Mouse (Mus musculus): ENCODE measurements around the gene Gm38655. TPM values are rescaled to one million over a fixed set of nuclear protein-coding genes. Genes with fewer than 3 reads are reported as not detected.

Gm38655 gene
- total RNA-seq (2023) = not detected

DNA sequence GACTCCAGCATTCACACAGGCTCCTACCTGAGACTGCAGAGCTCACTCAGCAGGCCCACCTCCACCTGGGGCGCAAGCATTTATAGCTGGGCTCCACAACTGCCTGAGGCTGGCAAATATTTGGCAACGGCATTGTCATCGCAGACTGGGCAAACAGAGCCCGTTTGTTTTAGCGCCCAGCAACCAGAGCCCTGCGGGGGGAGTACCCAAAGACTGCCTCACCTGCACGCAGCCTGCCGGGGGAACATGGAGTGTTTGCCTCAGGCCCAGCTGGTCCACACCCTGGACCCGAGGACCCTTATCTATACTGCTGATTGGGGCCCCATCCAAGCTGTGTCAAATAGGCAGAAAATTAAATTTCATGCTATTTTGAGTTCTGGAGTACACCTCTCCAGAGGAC, at the start of gene Gm38655:
Gene Gm38655, minus strand, starts transcription at position 61 of the 400 bp plus-strand sequence.

DNA sequence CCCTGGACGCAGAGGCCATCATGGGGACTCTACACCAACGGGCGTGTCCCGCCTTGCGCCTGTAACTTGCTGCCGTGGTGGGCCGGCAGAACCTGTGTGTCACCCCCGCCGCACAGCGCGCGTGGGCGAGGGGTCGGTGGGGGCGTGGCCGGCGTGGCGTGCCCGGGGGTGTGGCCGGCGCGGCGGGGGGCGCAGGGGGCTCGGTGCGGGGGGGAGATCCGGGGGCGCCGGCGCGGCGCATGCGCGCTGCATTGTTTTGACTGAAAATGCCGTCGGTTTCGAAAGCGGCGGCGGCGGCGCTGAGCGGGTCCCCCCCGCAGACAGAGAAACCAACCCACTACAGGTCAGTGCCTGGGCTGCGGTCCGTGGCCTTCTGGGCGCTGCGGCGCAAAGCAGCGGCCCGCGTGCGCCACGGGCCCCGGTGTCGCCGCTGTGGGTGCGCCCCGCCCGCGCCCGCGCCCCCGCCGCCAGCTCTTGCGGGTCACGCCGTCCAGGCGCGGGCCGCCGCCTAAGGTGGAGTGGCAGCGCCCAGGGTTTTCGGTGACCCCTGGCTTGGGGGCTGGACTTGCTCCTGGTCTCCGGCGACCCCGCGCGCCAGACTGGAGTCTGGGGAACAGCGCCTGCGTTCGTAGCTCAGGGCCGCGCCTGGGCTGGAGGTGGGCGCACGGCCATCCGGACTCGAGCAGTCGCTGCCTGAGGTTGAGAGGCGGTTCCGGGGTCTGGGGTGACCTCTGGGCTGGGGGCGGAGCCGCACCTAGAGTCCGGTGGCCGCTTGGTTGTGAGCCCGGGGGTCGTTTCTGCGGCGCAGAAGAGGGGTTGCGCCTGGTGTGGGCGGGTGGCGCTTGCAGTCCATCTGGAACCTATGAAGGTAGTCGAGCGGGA, 13.1 kb upstream of the Gm38655 start, which contains the start of gene Unkl:
Gene Unkl, plus strand, starts transcription at position 248 of the 882 bp plus-strand sequence.

DNA sequence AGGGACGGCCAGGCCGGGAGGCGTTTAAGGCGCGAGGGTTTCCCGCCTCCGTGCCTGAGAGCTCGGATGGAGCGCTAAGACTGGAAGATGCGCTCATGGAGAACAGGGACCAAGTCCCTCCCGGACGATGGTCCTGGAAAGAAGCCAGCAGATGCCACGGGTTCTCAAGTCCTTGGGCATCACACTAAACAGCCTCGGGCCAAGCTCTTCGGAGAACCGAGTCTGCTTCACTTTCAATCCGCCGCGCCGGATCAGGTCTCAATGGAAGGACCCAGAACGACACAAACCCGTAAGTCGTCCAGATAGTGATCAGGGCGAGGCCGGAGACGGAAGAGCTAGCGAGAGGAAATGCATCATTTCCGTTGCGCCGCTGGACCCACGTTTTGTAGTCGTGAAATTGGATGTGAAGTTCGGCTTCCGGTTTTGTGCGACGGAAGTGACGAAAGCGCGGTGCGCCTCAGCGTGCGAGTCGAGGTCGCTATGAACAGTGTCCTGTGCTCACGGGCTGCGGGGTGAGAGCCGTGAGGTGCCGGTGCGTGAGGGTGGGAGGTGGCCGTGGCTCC, 8.9 kb upstream of the Gm38655 start, which contains the start of gene BC003965:
Gene BC003965, plus strand, starts transcription at position 426 of the 563 bp plus-strand sequence.

DNA sequence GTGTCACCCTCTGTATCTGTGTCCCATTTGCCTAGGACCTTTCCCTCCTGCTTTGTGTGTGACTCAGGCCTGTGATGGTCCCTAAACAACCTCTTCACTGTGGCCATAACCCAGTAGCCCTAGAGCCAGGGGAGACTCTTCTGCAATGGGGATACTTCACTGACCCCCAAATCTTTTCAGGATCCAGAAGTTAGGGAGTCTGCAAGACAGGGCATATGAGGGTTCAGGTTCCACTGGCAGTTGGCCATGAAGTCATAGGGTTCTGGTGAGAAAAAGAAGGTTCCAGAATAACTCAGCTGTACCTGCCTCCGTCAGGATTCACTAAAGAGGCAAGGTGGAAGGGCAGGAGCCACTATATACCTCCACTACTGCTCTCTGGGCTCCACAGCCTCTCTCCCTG, 13.1 kb downstream of the Gm38655 start, which contains the start of gene Ccdc154:
Gene Ccdc154, plus strand, starts transcription at position 301 of the 400 bp plus-strand sequence.

DNA sequence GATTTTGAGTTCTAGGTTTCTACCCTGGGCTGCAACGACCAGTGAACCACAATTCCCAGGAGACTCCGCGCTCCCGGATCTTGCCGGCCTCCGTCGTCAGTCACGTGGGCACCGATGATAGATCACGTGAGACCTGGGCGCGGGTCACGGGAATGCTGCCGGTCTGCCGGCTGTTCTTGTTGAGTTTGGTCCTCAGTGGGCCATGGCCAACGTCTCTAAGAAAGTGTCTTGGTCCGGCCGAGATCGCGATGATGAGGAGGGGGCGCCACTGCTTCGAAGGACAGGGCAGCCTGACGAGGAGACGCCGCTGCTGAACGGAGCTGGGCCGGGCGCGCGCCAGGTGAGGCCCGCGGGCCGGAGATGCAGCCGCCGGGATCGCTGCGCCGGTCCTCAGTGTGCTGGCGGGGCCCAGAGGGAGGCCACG, 42.0 kb downstream of the Gm38655 start, which contains the start of gene Clcn7:
Gene Clcn7, plus strand, starts transcription at position 117 of the 424 bp plus-strand sequence.

Other genes starting within 250 kb of the Gm38655 start
- gene Mapk8ip3, start 238.5 kb downstream of the Gm38655 start, total RNA-seq (2023) = 100 to 1,000 TPM; 234 to 243 TPM
- gene Jpt2, start 214.8 kb downstream of the Gm38655 start, total RNA-seq (2023) = 10 to 100 TPM; 40.5 to 45.8 TPM
- 10 to 100 TPM; 36.0 to 42.6 TPM for gene Cramp1l, start 159.7 kb downstream of the Gm38655 start, total RNA-seq (2023)
- gene Ift140, start 159.4 kb downstream of the Gm38655 start, total RNA-seq (2023) = 10 to 100 TPM; 63.5 to 65.4 TPM
- not detected for gene Tmem204, start 91.9 kb downstream of the Gm38655 start, total RNA-seq (2023)
- gene Telo2, start 59.5 kb downstream of the Gm38655 start, total RNA-seq (2023) = 10 to 100 TPM; 42.1 to 47.6 TPM
- gene Ptx4, start 54.7 kb downstream of the Gm38655 start, total RNA-seq (2023) = not detected
- 10 to 100 TPM; 39.5 to 41.6 TPM for gene Clcn7, start 42.1 kb downstream of the Gm38655 start, total RNA-seq (2023)
- under 1 TPM; 0.30 to 0.38 TPM for gene Ccdc154, start 13.0 kb downstream of the Gm38655 start, total RNA-seq (2023)
- 10 to 100 TPM; 17.6 to 19.4 TPM for gene BC003965, start 9.1 kb upstream of the Gm38655 start, total RNA-seq (2023)
- 10 to 100 TPM; 43.1 to 45.2 TPM for gene Unkl, start 12.9 kb upstream of the Gm38655 start, total RNA-seq (2023)
- gene Gnptg, start 64.7 kb upstream of the Gm38655 start, total RNA-seq (2023) = 10 to 100 TPM; 21.9 to 24.3 TPM
- 10 to 100 TPM; 16.7 to 22.5 TPM for gene Tsr3, start 64.7 kb upstream of the Gm38655 start, total RNA-seq (2023)
- gene Baiap3, start 80.9 kb upstream of the Gm38655 start, total RNA-seq (2023) = 1 to 10 TPM in 1 of 2 experiments, under 1 TPM in 1; 0.39 to 2.0 TPM
- gene Ube2i, start 99.2 kb upstream of the Gm38655 start, total RNA-seq (2023) = 100 to 1,000 TPM; 445 to 482 TPM
- gene Prss34, start 122.9 kb upstream of the Gm38655 start, total RNA-seq (2023) = not detected
- not detected for gene Prss28, start 133.2 kb upstream of the Gm38655 start, total RNA-seq (2023)
- gene Prss29, start 143.2 kb upstream of the Gm38655 start, total RNA-seq (2023) = not detected
- gene Tpsab1, start 170.1 kb upstream of the Gm38655 start, total RNA-seq (2023) = not detected
- gene Tpsb2, start 190.8 kb upstream of the Gm38655 start, total RNA-seq (2023) = not detected
- gene Tpsg1, start 193.8 kb upstream of the Gm38655 start, total RNA-seq (2023) = not detected

Measured in B cell, adult 67 days (primary cell).